Mouse (Mus musculus): ENCODE data around the gene Wfdc8.

GRCm38 (mm10) chr2:164566997-164567396 lies 46.4 kb downstream of the Wfdc8 start:
- TF ChIP-seq POLR2A (IDR thresholded peaks at IDR 0.05; ENCODE audit: extremely low read depth, insufficient read depth, low read length) = no peak
- peak; percentile 7; the same call in 1 of the 2 replicates for TF ChIP-seq CTCF (IDR thresholded peaks at IDR 0.05; ENCODE audit: low read depth, low read length)
